Mouse (Mus musculus) myocyte (in vitro differentiated cells): Measurements from ENCODE around the gene Sfrp5. TPM values are rescaled to one million over a fixed set of nuclear protein-coding genes. Genes with fewer than 3 reads are reported as not detected.

ENCODE experiments used
- H3K27me3 ChIP-seq: one replicate; pipeline ENCODE4 v1.6.1; 2011; ENCODE audit not compliant: control insufficient read depth, insufficient read depth, insufficient read length
- H3K36me3 ChIP-seq: one replicate; pipeline ENCODE4 v1.6.1; 2011; ENCODE audit not compliant: control insufficient read depth, insufficient read depth
- H3K4me2 ChIP-seq: one replicate; pipeline ENCODE4 v1.6.1; 2011; ENCODE audit warnings: low read depth, control low read depth
- H3K4me3 ChIP-seq: one replicate; pipeline ENCODE4 v1.5.1; 2011; ENCODE audit warnings: mild to moderate bottlenecking, control low read depth, moderate library complexity
- H3K79me2 ChIP-seq: one replicate; pipeline ENCODE4 v1.6.1; 2011; ENCODE audit not compliant: control insufficient read depth, insufficient read depth
- H3ac ChIP-seq: one replicate; pipeline ENCODE4 v1.6.1; 2011; ENCODE audit not compliant: control insufficient read depth, insufficient read length
- E2F4 ChIP-seq: IDR thresholded peaks from one replicate; pipeline ENCODE4 v1.6.1; 2011; ENCODE audit warnings: mild to moderate bottlenecking, control low read depth, moderate library complexity; ENCODE audit not compliant: insufficient read depth
- MYOD1 ChIP-seq, 3 experiments: IDR thresholded peaks; one replicate each; pipeline ENCODE4 v1.6.1; 2011; ENCODE audit warnings: control low read depth in 2 of 3, low read depth in 2 of 3, mild to moderate bottlenecking in 2 of 3, moderate library complexity in 1 of 3; ENCODE audit not compliant: insufficient read length in 2 of 3, control insufficient read depth in 1 of 3
- MYOG ChIP-seq, 3 experiments: IDR thresholded peaks; one replicate each; pipeline ENCODE4 v1.6.1; 2011; ENCODE audit warnings: control low read depth in 2 of 3, low read depth in 2 of 3, mild to moderate bottlenecking in 2 of 3; ENCODE audit not compliant: insufficient read length in 2 of 3, control insufficient read depth in 1 of 3, insufficient read depth in 1 of 3
- POLR2A ChIP-seq: IDR thresholded peaks from one replicate; pipeline ENCODE4 v1.6.1; 2011; ENCODE audit warnings: low read depth, mild to moderate bottlenecking, control low read depth, moderate library complexity; ENCODE audit not compliant: insufficient read length
- POLR2AphosphoS2 ChIP-seq: IDR thresholded peaks from one replicate; pipeline ENCODE4 v1.6.1; 2011; ENCODE audit warnings: low read depth, control low read depth; ENCODE audit not compliant: insufficient read length
- REST ChIP-seq: IDR thresholded peaks from one replicate; pipeline ENCODE4 v1.6.1; 2011; ENCODE audit warnings: mild to moderate bottlenecking, control low read depth, moderate library complexity; ENCODE audit not compliant: insufficient read depth, insufficient read length
- SRF ChIP-seq: IDR thresholded peaks from one replicate; pipeline ENCODE4 v1.6.1; 2011; ENCODE audit warnings: low read depth; ENCODE audit not compliant: control insufficient read depth, insufficient read length
- TCF3 ChIP-seq: IDR thresholded peaks from one replicate; pipeline ENCODE4 v1.6.1; 2011; ENCODE audit warnings: low read depth, control low read depth; ENCODE audit not compliant: insufficient read length
- USF1 ChIP-seq: IDR thresholded peaks from one replicate; pipeline ENCODE4 v1.6.1; 2011; ENCODE audit warnings: low read depth, mild to moderate bottlenecking, control low read depth, moderate library complexity
- polyA plus RNA-seq: library from polyadenylated mRNA; unstranded; fragments of >200 nt; fragmentation: generic; extraction: Trizol; gene quantifications from one replicate; pipeline ENCODE4 v1.2.1, GENCODE M21; 2012; ENCODE audit warnings: missing spikeins

Gene Sfrp5
- polyA plus RNA-seq, 1 experiment, result 0.04 TPM

DNA sequence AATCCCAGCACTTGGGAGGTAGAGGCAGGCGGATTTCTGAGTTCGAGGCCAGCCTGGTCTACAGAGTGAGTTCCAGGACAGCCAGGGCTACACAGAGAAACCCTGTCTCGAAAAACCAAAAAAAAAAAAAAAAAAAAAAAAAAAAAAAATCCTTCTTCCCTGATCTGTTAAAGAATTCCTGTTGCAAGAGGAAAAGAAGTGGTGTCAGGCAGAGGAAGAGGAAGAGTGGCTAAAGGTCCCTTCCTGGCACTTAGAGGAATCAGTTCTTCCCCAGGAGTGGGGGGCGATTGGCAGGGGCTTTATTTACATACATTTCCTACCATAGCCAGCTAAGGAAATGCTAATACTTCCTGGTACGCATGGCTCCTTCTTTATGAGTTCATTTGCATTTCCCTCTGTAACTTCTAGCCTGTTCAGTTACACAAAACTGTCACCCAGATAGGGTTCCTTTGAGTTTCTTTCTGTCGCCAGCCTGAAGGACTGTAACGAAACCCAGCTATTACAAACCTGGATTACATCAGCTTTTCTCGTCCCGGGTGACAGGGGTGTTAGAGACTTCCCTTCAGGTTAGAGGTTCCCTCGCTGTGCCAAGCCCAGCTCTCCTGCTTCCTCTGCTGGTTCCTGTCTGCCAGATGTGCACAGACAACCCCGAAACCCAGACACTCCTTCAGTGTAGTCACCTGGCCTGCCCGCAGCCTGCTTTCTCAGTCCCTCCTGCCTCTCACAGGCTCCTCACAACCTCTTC, 44.4 kb downstream of the Sfrp5 start:
- H3K79me2 ChIP-seq, result no peaks in the 10 kb centered on the region
- H3K4me2 ChIP-seq, result no peak overlapping the region
- H3K4me3 ChIP-seq, result no peak overlapping the region
- no peaks in the 10 kb centered on the region for H3K27me3 ChIP-seq
- H3K36me3 ChIP-seq, result no peaks in the 10 kb centered on the region
- H3ac ChIP-seq, result no peak overlapping the region
- no peak for TF ChIP-seq MYOG (IDR thresholded peaks at IDR 0.05; ENCODE audit: control insufficient read depth in 1 of 3, insufficient read depth in 1 of 3, insufficient read length in 2 of 3, low read depth in 2 of 3)
- TF ChIP-seq POLR2AphosphoS2, result no peak
- no peak for TF ChIP-seq REST
- TF ChIP-seq MYOD1 (IDR thresholded peaks at IDR 0.05; ENCODE audit: control insufficient read depth in 1 of 3, insufficient read length in 2 of 3, low read depth in 2 of 3), result no peak
- no peak for TF ChIP-seq USF1
- TF ChIP-seq E2F4, result no peak
- TF ChIP-seq POLR2A, result no peak

- peaks cover 14% of the 10 kb centered on the region for H3K79me2 ChIP-seq
- H3K27me3 ChIP-seq, result no peaks in the 10 kb centered on the region
- H3K4me3 ChIP-seq, result no peak overlapping the region
- H3K36me3 ChIP-seq, result peaks cover 3% of the 10 kb centered on the region
- H3K4me2 ChIP-seq, result peak overlapping the region; percentile 7
- H3ac ChIP-seq, result no peak overlapping the region
- peak; percentile 60 for TF ChIP-seq POLR2AphosphoS2
- TF ChIP-seq USF1, result no peak
These were observed 50.1 kb downstream of the Sfrp5 start for GRCm38 (mm10) chr19:42151990-42152389.

DNA sequence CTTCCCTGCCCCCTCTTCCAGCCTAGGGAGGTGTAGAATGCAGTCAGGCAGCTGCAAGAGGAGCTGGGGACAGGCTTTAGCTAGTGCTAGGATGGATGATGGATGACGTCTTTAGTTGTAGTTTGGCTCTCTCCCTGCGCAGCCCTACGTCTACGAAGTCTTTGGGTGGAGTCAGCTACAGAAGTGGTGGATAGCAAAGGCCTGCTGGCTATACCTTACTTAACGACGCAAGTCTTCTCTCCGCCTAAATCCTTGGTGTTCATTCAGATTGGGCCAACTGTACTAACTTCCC, 53.5 kb downstream of the Sfrp5 start:
- peaks cover 3% of the 10 kb centered on the region for H3K36me3 ChIP-seq
- H3ac ChIP-seq, result peak overlapping the region; percentile 69
- H3K4me2 ChIP-seq, result peak overlapping the region; percentile 89
- H3K4me3 ChIP-seq, result peak overlapping the region; percentile 74
- peaks cover 14% of the 10 kb centered on the region for H3K79me2 ChIP-seq
- H3K27me3 ChIP-seq, result no peaks in the 10 kb centered on the region
- TF ChIP-seq TCF3, result no peak
- TF ChIP-seq SRF, result no peak
- peak; percentile 1 for TF ChIP-seq POLR2AphosphoS2

Other genes starting within 250 kb of the Sfrp5 start
- 34.2 TPM for gene Mms19, start 221.1 kb downstream of the Sfrp5 start, polyA plus RNA-seq
- 141 TPM for gene Ubtd1, start 220.5 kb downstream of the Sfrp5 start, polyA plus RNA-seq
- 110 TPM for gene Ankrd2, start 166.3 kb downstream of the Sfrp5 start, polyA plus RNA-seq
- 2.4 TPM for gene Hoga1, start 156.6 kb downstream of the Sfrp5 start, polyA plus RNA-seq
- gene 4933411K16Rik, start 150.0 kb downstream of the Sfrp5 start, polyA plus RNA-seq, result 0.30 TPM
- gene Morn4, start 115.9 kb downstream of the Sfrp5 start, polyA plus RNA-seq, result 32.3 TPM
- gene Pi4k2a, start 111.8 kb downstream of the Sfrp5 start, polyA plus RNA-seq, result 37.5 TPM
- gene Avpi1, start 73.2 kb downstream of the Sfrp5 start, polyA plus RNA-seq, result 128 TPM
- gene Marveld1, start 54.9 kb downstream of the Sfrp5 start, polyA plus RNA-seq, result 36.1 TPM
- gene Zfyve27, start 38.3 kb downstream of the Sfrp5 start, polyA plus RNA-seq, result 22.4 TPM
- 0.06 TPM for gene Golga7b, start 45.3 kb upstream of the Sfrp5 start, polyA plus RNA-seq
- gene Crtac1, start 229.5 kb upstream of the Sfrp5 start, polyA plus RNA-seq, result not detected